Mouse (Mus musculus) monocyte, adult 2 months (primary cell): ENCODE results near the gene Vamp5.
A peak's percentile ranks its signal among the peaks of the same experiment; 100 is the strongest.

ENCODE experiments used
- DNase-seq, 2 experiments: peaks; one replicate each; pipeline ENCODE4 v3.0.0; 2022; ENCODE audit warnings: low spot score in 2 of 2, low read depth in 1 of 2

Gene Vamp5

GRCm38 (mm10) chr6:72389941-72390771, 9.9 kb upstream of the Vamp5 start, which contains the start of gene Vamp8:
TSS of gene Vamp8 (minus strand) at chr6:72390703.
- DNase-seq = peak; percentile 32 to 59

GRCm38 (mm10) chr6:72389471-72389940, 9.2 kb upstream of the Vamp5 start:
- DNase-seq = peak in 1 of 2 experiments; percentile 49

- DNase-seq = no peak
These were observed 8.6 kb upstream of the Vamp5 start for GRCm38 (mm10) chr6:72388791-72389329.

- DNase-seq = no peak
These were observed 8.0 kb upstream of the Vamp5 start for GRCm38 (mm10) chr6:72388266-72388665.

- no peak for DNase-seq
These were observed 7.5 kb upstream of the Vamp5 start for GRCm38 (mm10) chr6:72387816-72388215.

- DNase-seq = no peak
These were observed 6.3 kb upstream of the Vamp5 start for GRCm38 (mm10) chr6:72386561-72386960.

- no peak for DNase-seq
These were observed 5.0 kb upstream of the Vamp5 start for GRCm38 (mm10) chr6:72385258-72385657.

- no peak for DNase-seq
These were observed 3.7 kb upstream of the Vamp5 start for GRCm38 (mm10) chr6:72383952-72384351.

- no peak for DNase-seq
These were observed 3.0 kb upstream of the Vamp5 start for GRCm38 (mm10) chr6:72383142-72383820.

GRCm38 (mm10) chr6:72382494-72382893, 2.2 kb upstream of the Vamp5 start:
- no peak for DNase-seq

GRCm38 (mm10) chr6:72379377-72380130, 714 bp downstream of the Vamp5 start:
- DNase-seq = no peak

- no peak for DNase-seq
These were observed 1.6 kb downstream of the Vamp5 start for GRCm38 (mm10) chr6:72378510-72379234.

GRCm38 (mm10) chr6:72374820-72375563, 5.3 kb downstream of the Vamp5 start:
- no peak for DNase-seq

GRCm38 (mm10) chr6:72374206-72374605, 6.1 kb downstream of the Vamp5 start:
- DNase-seq = no peak

GRCm38 (mm10) chr6:72373184-72373583, 7.1 kb downstream of the Vamp5 start:
- no peak for DNase-seq

GRCm38 (mm10) chr6:72371571-72371970, 8.7 kb downstream of the Vamp5 start:
- no peak for DNase-seq

GRCm38 (mm10) chr6:72371147-72371546, 9.1 kb downstream of the Vamp5 start:
- no peak for DNase-seq

GRCm38 (mm10) chr6:72370091-72370490, 10.2 kb downstream of the Vamp5 start:
- DNase-seq = no peak

GRCm38 (mm10) chr6:72369557-72369956, 10.7 kb downstream of the Vamp5 start:
- DNase-seq = no peak

GRCm38 (mm10) chr6:72367460-72367974, 12.8 kb downstream of the Vamp5 start:
- no peak for DNase-seq
